ENCODE assay signal across 11 mouse cellular contexts in genomic region chr6:104470706-104471105, GRCm38 (mm10).
"Had no signal": no experiment of that assay in that cellular context is flagged by ENCODE, and none has a peak within 500 bp of the region (broad histone marks: within the 10 kb centered on the region; RNA-seq: fewer than 3 reads in every experiment).

No protein-coding gene starts in this region.

- DNase-seq: retina, postnatal 1 day; right cerebral cortex, adult 18-20 months; right cerebral cortex, postnatal 14 days; right cerebral cortex, postnatal 25 days; spleen, adult 18-20 months; thymus, adult 18-20 months; thymus, adult 2 months; thymus, postnatal 14 days; thymus, postnatal 25 days; thymus, postnatal 36 days; thymus, postnatal 4 days had no signal
